Mouse (Mus musculus) kidney, postnatal 4 days (tissue): ENCODE measurements around the gene Fam20a.
A peak's percentile ranks its signal among the peaks of the same experiment; 100 is the strongest.

Source experiments
- DNase-seq, 2 experiments: peaks; one replicate each; pipeline ENCODE4 v3.0.0; 2021; ENCODE audit warnings: mixed read lengths in 2 of 2

Gene Fam20a

GRCm38 (mm10) chr11:109715311-109715781, 6.7 kb downstream of the Fam20a start:
- no peak for DNase-seq

- DNase-seq: no peak
Measured at GRCm38 (mm10) chr11:109714341-109715247, 7.5 kb downstream of the Fam20a start.

DNA sequence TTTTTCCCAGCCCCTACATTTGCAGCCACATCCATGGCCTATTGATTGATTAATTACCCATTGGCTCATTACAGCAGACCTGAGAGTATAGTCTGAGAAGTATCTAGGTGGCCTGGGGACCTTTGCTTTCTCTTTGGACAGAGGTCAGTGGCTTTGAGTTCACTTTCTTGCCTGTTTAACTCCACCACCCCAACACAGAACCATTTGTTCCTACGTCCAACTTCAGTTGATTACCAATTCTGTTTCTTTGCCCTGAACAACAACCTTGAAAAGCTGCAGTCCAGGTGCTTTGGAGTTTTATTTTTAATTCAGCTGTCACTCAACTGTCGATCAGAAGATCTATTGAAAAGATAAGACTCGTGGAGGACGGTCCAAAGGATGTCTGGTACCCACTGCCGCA, 12.6 kb downstream of the Fam20a start:
- no peak for DNase-seq

- DNase-seq: no peak
Measured at GRCm38 (mm10) chr11:109708786-109709185, 13.3 kb downstream of the Fam20a start.

DNA sequence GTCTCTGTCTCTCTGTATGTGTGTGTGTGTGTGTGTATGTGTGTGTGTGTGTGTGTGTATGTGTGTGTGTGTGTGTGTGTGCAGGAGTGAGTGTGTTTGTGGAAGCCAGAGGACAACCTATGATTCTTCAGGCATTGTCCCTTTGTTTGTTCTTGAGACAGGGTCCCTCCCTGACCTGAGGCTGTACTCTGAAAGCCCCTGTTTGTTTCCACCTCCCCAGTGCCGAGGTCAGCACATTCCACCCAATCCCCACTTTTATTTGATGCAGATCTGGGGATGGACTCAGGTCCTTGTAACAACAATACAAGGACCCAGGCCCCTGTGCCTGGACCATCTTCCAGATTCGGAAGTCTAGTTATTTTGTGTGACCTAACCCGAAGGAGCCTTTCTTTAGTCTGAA, 14.6 kb downstream of the Fam20a start:
- no peak for DNase-seq

DNA sequence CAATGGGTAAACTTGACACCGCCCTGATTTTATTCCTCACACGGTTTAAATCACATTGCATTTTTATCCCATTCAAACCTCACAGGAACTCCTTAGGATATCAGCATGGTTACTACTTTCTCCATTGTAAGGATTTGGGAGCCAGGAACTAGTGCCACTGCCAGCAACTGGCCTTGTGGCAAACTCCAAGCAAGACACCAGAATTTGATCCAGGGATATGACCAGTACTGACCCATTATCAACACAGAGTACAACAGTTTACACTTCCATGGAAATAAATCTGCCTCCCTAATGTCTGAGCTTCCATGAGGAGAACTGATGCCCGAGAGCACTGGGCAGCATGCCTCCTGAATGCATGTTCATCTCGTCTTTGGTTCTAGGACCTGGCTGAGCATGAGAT, 15.5 kb downstream of the Fam20a start:
- no peak for DNase-seq

DNA sequence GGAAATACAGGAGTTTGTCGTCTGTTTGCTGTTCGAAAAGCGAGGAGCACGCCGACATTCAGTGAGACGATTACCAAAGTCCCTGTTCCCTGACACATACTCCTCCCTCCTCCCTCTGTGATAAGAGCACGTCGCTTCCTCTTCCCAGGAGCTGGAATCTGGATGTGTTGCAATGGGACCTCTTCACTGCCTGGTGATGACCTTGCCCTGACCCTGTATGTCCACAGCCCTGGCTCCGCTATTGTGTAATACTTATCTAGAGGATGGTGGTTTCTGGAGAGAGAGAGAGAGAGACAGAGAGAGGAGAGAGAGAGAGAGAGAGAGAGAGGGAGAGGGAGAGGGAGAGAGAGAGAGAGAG, 16.0 kb downstream of the Fam20a start:
- no peak for DNase-seq

GRCm38 (mm10) chr11:109705336-109706054, 16.6 kb downstream of the Fam20a start:
- DNase-seq: no peak

DNA sequence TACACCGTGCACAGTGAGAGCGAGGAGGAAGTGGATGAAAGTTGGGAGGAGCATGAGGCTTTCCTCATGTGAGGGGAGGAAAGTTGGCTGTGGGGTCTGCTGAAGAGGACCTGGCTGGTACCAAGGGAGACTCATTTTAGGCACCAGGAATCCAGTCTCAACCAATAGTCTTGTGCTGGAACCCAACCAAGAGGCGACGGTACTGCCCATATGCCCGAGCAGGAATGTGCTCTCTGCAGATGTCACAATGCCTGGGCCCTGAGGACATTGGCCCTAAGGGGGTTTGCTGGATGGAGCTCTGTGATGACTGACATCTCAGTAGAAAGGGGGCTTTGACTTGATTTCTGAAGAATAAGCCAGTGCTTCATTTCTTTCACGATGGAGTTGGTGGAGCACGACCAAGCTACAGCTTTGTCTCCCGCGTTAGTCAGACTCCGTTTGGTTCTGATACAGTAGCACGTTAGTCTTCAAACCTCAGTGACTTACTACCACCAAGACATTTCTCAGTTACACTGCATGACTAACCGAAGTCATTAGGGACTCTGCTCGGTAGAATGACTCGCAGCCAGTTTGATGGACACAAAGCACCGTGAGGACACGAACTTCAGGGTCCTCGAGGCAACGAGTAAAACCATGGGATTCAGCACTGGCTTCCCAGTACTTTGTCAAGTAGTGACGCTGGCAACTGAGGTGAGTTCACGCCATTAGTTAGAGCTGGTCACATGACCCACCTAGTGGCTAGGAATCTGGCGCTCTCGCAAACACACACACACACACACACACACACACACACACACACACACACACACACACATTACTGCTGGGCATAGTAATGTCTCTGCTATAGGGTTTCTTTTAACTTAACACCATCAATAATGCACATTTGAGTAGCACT, 17.5 kb downstream of the Fam20a start:
- peak in 1 of 2 experiments; percentile 17 for DNase-seq

- DNase-seq: peak in 1 of 2 experiments; percentile 26
Measured at GRCm38 (mm10) chr11:109703845-109704244, 18.2 kb downstream of the Fam20a start.

DNA sequence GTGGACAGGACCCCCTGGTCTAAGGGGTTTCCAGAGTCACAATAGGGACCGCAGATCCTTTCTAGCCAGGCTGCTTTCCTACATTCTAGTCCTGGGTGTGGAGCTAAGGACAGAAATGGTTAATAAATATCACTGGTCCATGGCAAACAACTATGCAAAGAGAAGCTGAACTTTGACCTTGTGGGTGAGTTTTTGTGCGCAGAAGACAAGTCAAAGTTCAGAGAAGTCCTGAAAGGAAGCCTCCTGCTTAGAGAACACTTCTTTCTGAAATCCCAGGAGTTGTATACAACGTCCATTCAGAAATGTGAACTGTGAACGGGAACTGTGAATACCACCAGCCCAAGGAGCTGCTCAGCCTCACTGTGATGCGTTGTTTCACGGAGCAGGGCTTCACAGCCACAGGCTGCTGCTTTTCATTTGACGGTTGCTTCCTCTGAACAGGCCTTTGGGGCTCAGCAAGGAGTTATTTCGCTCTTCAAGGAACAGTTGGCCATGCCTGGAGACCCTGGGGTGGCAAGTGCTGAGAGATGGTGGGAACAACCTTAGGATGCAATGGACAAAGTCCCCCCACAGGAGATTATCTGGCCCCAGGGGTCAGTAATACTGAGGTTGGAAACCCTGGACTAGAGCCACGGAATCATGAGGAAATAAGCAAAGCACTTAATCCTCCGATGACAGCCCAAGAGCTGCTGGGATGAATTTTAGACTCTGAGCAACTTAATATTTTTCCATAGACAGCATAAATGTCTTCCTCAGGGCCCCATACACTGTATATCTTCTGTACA, 19.9 kb downstream of the Fam20a start:
- DNase-seq: peak in 1 of 2 experiments; percentile 21

DNA sequence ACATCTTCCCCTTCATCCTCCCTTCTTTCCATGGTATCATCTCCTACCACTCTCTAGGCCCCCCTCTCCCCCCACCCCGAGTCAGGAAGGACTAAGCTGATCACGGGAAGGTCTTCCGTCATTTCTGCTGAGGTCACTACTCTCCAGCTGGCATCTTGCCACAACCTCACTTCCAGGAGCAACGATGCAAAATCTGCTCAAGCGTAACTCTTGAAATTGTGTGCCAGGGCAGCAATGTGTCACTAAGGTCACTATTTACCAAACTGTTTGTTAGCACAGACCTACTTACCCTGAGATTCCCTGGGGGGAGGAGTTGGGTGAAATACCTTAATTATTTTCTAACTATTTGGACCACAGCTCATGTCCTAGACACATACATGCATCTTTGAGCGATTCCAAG, 21.3 kb downstream of the Fam20a start:
- peak; percentile 60 to 74 for DNase-seq

- DNase-seq: no peak
Measured at GRCm38 (mm10) chr11:109699784-109700183, 22.3 kb downstream of the Fam20a start.

DNA sequence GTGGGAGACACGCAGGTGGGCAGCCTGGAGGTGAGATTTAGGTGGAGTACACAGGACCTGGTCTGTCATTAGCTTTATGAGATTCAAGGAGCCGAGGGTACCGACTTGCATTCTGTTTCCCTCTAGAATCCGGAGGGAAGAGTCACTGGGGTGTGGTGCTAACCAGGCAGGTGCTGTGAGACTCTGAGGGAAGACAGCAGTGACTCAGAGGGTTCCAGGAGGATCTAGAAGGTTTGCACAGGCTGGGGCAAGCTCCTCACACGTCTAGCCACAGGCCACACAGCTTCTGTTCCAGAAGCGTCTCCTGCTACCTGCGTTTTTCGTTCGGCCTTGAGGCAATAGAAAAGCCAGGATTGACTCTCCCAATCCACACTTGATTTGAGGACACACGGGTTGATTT, 23.3 kb downstream of the Fam20a start:
- no peak for DNase-seq

- no peak for DNase-seq
Measured at GRCm38 (mm10) chr11:109697089-109697643, 24.9 kb downstream of the Fam20a start.

DNA sequence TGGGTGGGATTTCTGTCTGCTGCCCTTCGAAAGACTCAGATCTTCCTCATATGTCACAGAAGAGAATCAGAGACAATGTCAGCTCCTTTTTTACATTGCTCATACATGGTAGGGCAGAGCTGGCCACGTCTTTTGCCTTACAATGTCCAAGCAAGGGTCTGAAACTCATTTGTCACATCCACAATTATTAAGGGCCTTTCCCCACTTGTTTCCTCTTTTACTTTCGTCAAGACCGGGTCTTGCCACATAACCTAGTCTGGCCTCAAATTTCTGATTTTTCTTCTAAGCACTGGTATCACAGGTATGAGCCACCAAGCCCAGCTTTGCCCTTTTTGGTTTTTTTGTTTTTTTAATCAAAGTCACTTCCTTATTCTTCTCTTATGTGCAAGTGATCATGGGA, 25.6 kb downstream of the Fam20a start:
- DNase-seq: no peak

DNA sequence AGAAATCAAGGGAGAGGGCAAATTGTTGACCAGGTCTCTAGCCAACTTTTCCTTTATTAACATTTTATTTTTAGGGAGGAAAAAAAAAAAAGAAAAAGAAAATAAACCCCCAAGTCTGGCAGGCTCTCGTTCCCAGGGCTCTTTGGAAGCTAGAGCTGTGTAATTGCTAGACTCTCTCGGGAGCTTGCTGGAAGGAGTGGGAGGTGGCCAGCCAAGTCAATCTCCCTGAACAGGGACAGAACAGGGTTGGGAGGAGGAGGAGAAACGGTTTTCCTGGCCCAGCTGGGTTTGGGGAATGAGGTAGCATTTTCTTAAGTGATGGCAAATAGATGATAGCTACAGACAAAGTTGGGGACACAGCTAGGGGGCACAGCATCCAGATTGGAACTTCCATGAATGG, 29.3 kb downstream of the Fam20a start:
- DNase-seq: peak; percentile 19 to 40

DNA sequence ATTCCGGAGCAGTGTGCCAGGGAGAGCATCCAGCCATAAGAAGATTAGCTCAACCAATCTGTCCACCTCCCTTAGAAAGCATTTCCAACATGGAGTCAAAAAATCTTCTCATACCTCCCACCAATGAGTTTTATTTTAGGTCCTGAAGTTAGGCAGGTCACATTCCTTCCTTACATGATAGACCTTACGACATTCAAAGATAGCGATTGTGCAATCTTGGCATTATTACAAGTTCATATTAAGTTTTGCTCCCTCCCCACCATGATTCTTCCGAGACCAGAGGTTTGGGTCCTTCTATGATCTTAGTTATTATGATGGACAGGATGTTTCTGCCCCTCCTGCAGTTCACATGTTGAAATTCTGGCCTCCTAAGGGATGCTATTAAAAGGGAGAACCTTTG, 32.5 kb downstream of the Fam20a start:
- DNase-seq: no peak

GRCm38 (mm10) chr11:109682221-109682620, 39.9 kb downstream of the Fam20a start:
- DNase-seq: no peak

DNA sequence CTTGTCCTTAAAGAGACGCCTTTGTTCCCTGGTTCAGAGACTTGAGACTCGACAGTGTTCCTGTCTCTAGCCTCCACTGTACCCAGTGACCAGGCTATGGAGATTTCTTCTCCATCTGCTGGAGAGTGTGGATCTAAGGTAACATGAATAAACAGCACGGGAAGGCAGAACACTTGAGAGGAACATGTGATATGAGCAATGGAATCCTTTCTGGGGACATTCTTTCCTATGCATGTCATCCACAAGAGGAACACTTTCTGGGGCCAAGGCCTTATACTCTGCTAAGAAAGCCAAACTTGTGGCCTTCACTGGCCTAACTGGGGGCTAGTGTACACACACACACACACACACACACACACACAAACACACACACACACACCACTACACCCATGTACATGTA, 40.5 kb downstream of the Fam20a start:
- DNase-seq: no peak

DNA sequence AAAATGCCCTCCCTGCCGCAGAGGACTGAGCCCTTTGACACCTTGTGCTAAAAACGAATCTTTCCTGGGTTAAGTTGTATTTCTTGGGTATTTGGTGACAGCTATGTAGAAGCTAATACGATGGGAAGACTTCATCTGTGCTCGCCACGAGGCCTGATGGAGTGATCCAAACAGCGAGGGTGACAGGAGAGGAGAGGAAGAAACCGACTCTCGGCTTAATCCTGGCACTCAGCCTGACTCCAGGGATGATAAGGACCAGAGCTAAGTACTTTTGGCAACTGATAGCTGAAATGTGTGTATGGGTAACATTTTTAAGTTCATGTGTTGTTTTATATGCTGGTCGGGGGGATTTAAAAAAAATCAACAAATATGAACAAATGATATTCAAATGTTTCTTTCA, 41.1 kb downstream of the Fam20a start:
- DNase-seq: no peak

DNA sequence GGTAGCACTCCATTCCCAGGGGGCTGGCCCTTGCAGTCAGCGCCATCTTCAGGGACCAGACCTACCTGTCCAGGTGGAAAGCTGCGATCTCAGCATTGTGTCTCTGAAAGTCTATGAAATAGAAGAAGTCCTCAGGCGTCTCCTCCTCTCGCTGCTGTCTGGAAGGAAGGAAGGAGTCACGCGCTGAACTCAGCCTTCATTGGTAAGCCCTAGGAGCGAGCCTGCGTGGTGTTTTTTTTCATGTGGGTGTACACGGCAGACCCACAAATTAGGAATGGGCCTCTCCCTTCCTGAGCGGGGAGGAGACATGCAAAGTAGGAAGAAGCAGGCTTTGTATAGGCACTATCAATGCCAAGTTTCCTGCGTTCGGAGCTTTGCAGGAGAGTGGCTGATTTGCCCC, 43.8 kb downstream of the Fam20a start:
- no peak for DNase-seq
